In the genomic region with DNA sequence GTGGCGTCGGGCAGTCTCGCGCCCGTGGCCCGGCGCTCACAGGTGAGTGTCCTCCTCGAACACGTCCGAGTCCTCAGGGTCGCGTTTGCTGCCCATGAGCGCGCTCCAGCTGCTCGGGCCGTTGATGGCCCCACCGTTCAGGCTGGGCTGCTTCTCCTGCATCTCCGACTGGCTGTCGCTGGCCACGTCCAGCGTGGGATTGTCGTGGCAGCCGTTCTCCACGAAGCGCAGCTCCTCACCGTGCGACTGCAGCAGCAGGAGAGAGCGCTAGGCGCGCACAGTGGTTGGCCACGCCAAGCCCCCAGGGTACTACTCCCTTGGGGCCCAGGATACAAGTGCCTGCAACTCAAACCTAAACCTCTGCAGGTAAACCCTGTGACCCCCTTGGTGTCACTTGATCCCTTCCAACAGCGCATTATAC, we compare ENCODE assay signal across 8 mouse cellular contexts. TPM values are rescaled to one million over a fixed set of nuclear protein-coding genes. Genes with fewer than 3 reads are reported as not detected.
DNase-seq lines count a peak whose midpoint lies in the region; ATAC-seq lines count a peak whose summit lies in the region.

No protein-coding gene starts in this region.

- peaks cover 26% of the 10 kb centered on the region for H3K36me3 ChIP-seq in limb, embryonic 13.5 days

- H3K9ac ChIP-seq in limb, embryonic 13.5 days, result peak overlapping the region; percentile 72

- WGBS in limb, embryonic 13.5 days, result under 1% methylated on average over 32 of the region's 32 CpGs

- peak; percentile 45 for DNase-seq in gastrocnemius, postnatal 14 days
- DNase-seq in gastrocnemius, postnatal 25 days, result no peak
- DNase-seq in urinary bladder, postnatal 14 days (ENCODE audit: low spot score), result peak; percentile 46
- no peak for DNase-seq in urinary bladder, postnatal 10 days (ENCODE audit: low spot score)
- peak; percentile 52 to 72 for DNase-seq in frontal cortex, postnatal 36 days (ENCODE audit: low spot score in 2 of 2)
- peak; percentile 30 for DNase-seq in ovary, postnatal 14 days (ENCODE audit: low spot score)

- H3K4me3 ChIP-seq in limb, embryonic 13.5 days, result peak overlapping the region; percentile 82

- H3K27ac ChIP-seq in limb, embryonic 13.5 days, result peak overlapping the region; percentile 79

- peaks cover 27% of the 10 kb centered on the region for H3K4me1 ChIP-seq in limb, embryonic 13.5 days

- no peaks in the 10 kb centered on the region for H3K9me3 ChIP-seq in limb, embryonic 13.5 days

- H3K27me3 ChIP-seq in limb, embryonic 13.5 days, result no peaks in the 10 kb centered on the region

- intact Hi-C loops in gastrocnemius, postnatal 14 days (cut with DNase I; ENCODE audit: low total_unique reads), result no loop called here

- H3K4me2 ChIP-seq in limb, embryonic 13.5 days (replicated peaks), result peak overlapping the region; percentile 87

- no peak; the same call in 1 of the 2 replicates for ATAC-seq in limb, embryonic 13.5 days (ENCODE audit: low FRiP score, low read depth)
- no peak for ATAC-seq in erythroid progenitor cell, adult 5-6 weeks (replicated peaks; ENCODE audit: low FRiP score, poor library complexity, severe bottlenecking)

RNA-seq across cellular contexts. Expression of a gene that starts 1.0 kb away (rescaled TPM):
- total RNA-seq in gastrocnemius, postnatal 14 days (2021), result 10 to 100 TPM; 17.8 to 18.2 TPM
- 10 to 100 TPM; 14.4 to 17.3 TPM for total RNA-seq in gastrocnemius, postnatal 25 days (2021)
- 28.0 and 30.2 TPM in 2 replicates for polyA plus RNA-seq in limb, embryonic 13.5 days (2015; fragmentation: Nextera tagmentation; extraction: Ambion mirVana)
- total RNA-seq in erythroid progenitor cell, adult 5-6 weeks (2015; ENCODE audit: low replicate concordance), result 49.4 and 49.9 TPM in 2 replicates
- total RNA-seq in erythroid progenitor cell, adult 5-6 weeks (2017; ENCODE audit: low replicate concordance), result 112 and 178 TPM in 2 replicates

RNA-seq across cellular contexts. Expression of a gene that starts 32.1 kb away (rescaled TPM):
- 10 to 100 TPM; 47.1 to 54.4 TPM for total RNA-seq in gastrocnemius, postnatal 14 days (2021)
- 10 to 100 TPM; 49.4 to 53.0 TPM for total RNA-seq in gastrocnemius, postnatal 25 days (2021)
- polyA plus RNA-seq in limb, embryonic 13.5 days (2015; fragmentation: Nextera tagmentation; extraction: Ambion mirVana), result 108 and 114 TPM in 2 replicates
- total RNA-seq in erythroid progenitor cell, adult 5-6 weeks (2015; ENCODE audit: low replicate concordance), result not detected in 2 replicates
- total RNA-seq in erythroid progenitor cell, adult 5-6 weeks (2017; ENCODE audit: low replicate concordance), result 12.3 TPM in 1 of 2 replicates, not detected in the other

RNA-seq across cellular contexts. Expression of a gene that starts 55.8 kb away (rescaled TPM):
- total RNA-seq in gastrocnemius, postnatal 14 days (2021), result 1 to 10 TPM; 5.5 to 9.4 TPM
- 1 to 10 TPM; 4.6 to 6.5 TPM for total RNA-seq in gastrocnemius, postnatal 25 days (2021)
- 144 and 146 TPM in 2 replicates for polyA plus RNA-seq in limb, embryonic 13.5 days (2015; fragmentation: Nextera tagmentation; extraction: Ambion mirVana)
- total RNA-seq in erythroid progenitor cell, adult 5-6 weeks (2015; ENCODE audit: low replicate concordance), result 111 and 119 TPM in 2 replicates
- 159 and 169 TPM in 2 replicates for total RNA-seq in erythroid progenitor cell, adult 5-6 weeks (2017; ENCODE audit: low replicate concordance)

RNA-seq across cellular contexts. Expression of a gene that starts 59.3 kb away (rescaled TPM):
- total RNA-seq in gastrocnemius, postnatal 14 days (2021), result 10 to 100 TPM; 21.5 to 24.1 TPM
- total RNA-seq in gastrocnemius, postnatal 25 days (2021), result 10 to 100 TPM; 23.4 to 46.4 TPM
- polyA plus RNA-seq in limb, embryonic 13.5 days (2015; fragmentation: Nextera tagmentation; extraction: Ambion mirVana), result 89.5 and 89.6 TPM in 2 replicates
- 47.9 and 70.8 TPM in 2 replicates for total RNA-seq in erythroid progenitor cell, adult 5-6 weeks (2015; ENCODE audit: low replicate concordance)
- 71.2 and 104 TPM in 2 replicates for total RNA-seq in erythroid progenitor cell, adult 5-6 weeks (2017; ENCODE audit: low replicate concordance)

Comparison
In these comparisons a context has a peak if more than half of its experiments do, and no peak if none do; other contexts are left out.
1. DNase-seq: peak in gastrocnemius, postnatal 14 days (single experiment), urinary bladder, postnatal 14 days (single experiment), frontal cortex, postnatal 36 days (2 of 2) and ovary, postnatal 14 days (single experiment); none in gastrocnemius, postnatal 25 days (single experiment) and urinary bladder, postnatal 10 days (single experiment).
2. RNA of a gene that starts 55.8 kb away (total RNA-seq): 111 to 169 TPM in erythroid progenitor cell, adult 5-6 weeks; 5.5 to 9.4 TPM in gastrocnemius, postnatal 14 days and 4.6 to 6.5 TPM in gastrocnemius, postnatal 25 days; every median in the first group is over 10 times any median in the second.